Mouse (Mus musculus): ENCODE data around the gene Csrp2. TPM values are rescaled to one million over a fixed set of nuclear protein-coding genes. Genes with fewer than 3 reads are reported as not detected.

The Csrp2 gene
- polyA plus RNA-seq, 1 experiment from 2014 or later: 92.4 TPM

DNA sequence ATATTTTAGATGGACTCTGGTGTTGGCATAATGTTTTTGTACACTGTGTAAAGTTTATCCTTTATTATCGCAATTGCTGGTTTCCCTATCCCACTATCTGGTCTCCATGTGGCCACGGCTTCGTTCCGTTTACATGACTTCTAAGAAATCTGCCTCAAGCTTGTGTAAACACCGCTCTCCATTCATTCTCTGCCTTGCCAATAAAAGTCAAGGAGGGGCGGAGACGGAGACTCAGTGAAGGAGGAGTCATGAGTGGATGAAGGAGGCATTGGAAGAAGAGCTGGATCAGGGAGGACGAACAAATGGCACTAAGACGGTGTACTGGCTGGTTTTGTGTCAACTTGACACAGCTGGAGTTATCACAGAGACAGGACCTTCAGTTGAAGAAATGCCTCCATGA lies 52.4 kb downstream of the Csrp2 start:
- Histone ChIP-seq H3K27ac (replicated peaks; ENCODE audit: low read depth, low read length) (no peak overlapping the region), H3K4me1 (ENCODE audit: control insufficient read depth, insufficient read depth, low read length) (no peaks in the 10 kb centered on the region), H3K36me3 (ENCODE audit: control insufficient read depth, insufficient read depth, low read length) (peaks cover 44% of the 10 kb centered on the region), H3K4me3 (replicated peaks; ENCODE audit: low read depth, low read length) (no peak overlapping the region), H3K9ac (replicated peaks; ENCODE audit: low read length) (no peak overlapping the region), H3K9me3 (ENCODE audit: control insufficient read depth, low read length) (no peaks in the 10 kb centered on the region), H3K4me2 (ENCODE audit: low read length) (no peak overlapping the region), H3K27me3 (ENCODE audit: control insufficient read depth, insufficient read depth, low read length) (no peaks in the 10 kb centered on the region)
- WGBS: 89% methylated on average over 9 of the region's 9 CpGs
- no peak for ATAC-seq (ENCODE audit: low FRiP score, low TSS enrichment)
- DNase-seq: no peak

DNA sequence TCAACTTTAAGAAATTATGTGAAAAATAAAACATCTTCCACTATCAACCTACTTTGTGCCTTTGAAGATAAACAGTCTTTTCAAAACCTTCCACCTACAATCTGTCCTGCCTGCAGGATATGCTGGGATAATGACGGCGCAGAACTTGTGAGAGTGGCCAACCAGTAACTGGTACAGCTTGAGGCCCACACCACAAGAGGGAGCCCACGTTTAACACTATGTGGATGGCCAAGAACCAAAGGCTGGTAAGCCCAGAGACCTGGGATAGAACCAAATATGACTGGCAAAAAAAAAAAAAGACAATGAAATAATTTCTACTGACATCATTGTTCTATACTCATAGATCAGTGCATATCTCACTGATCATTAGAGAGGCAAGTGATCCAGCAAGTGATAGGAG lies 54.9 kb downstream of the Csrp2 start:
- 56% methylated on average over 3 of the region's 3 CpGs for WGBS
- ATAC-seq (ENCODE audit: low FRiP score, low TSS enrichment) (no peak; the same call in 1 of the 2 replicates), DNase-seq (peak; percentile 82)

DNA sequence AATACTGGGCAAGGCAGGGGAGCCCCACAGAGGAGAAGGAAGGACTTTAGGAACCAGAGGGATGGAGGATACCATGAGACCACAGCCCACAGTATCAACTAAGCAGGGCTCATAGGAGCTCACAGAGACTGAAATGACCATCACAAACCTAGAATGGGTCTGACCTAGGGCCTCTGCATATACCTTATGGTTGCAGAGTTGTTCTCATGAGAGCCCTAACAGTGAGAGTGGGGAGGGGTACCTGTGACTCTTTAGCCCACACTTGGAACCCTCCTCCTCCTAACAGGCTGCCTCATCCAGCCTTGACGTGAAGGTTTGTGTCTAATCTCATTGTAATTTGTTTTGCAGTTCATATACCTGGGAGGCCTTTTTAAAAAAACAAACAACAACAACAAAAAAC lies 55.3 kb downstream of the Csrp2 start:
- H3K9ac ChIP-seq (replicated peaks; ENCODE audit: low read length): no peak overlapping the region
- no peak for ATAC-seq (ENCODE audit: low FRiP score, low TSS enrichment)
- no peaks in the 10 kb centered on the region for H3K27me3 ChIP-seq (ENCODE audit: control insufficient read depth, insufficient read depth, low read length)
- WGBS: 69% methylated on average over 1 of the region's 1 CpGs
- H3K27ac ChIP-seq (replicated peaks; ENCODE audit: low read depth, low read length): no peak overlapping the region
- DNase-seq: no peak
- H3K4me3 ChIP-seq (replicated peaks; ENCODE audit: low read depth, low read length): no peak overlapping the region
- H3K36me3 ChIP-seq (ENCODE audit: control insufficient read depth, insufficient read depth, low read length): peaks cover 38% of the 10 kb centered on the region
- H3K9me3 ChIP-seq (ENCODE audit: control insufficient read depth, low read length): no peaks in the 10 kb centered on the region
- H3K4me1 ChIP-seq (ENCODE audit: control insufficient read depth, insufficient read depth, low read length): no peaks in the 10 kb centered on the region
- H3K4me2 ChIP-seq (ENCODE audit: low read length): no peak overlapping the region

More for the DNA sequence above, 54.9 kb downstream of the Csrp2 start:
- Histone ChIP-seq H3K4me3 (replicated peaks; ENCODE audit: low read depth, low read length) (no peak overlapping the region), H3K9me3 (ENCODE audit: control insufficient read depth, low read length) (no peaks in the 10 kb centered on the region), H3K36me3 (ENCODE audit: control insufficient read depth, insufficient read depth, low read length) (peaks cover 39% of the 10 kb centered on the region), H3K27me3 (ENCODE audit: control insufficient read depth, insufficient read depth, low read length) (no peaks in the 10 kb centered on the region), H3K27ac (replicated peaks; ENCODE audit: low read depth, low read length) (no peak overlapping the region), H3K4me2 (ENCODE audit: low read length) (no peak overlapping the region), H3K4me1 (ENCODE audit: control insufficient read depth, insufficient read depth, low read length) (no peaks in the 10 kb centered on the region), H3K9ac (replicated peaks; ENCODE audit: low read length) (no peak overlapping the region)

DNA sequence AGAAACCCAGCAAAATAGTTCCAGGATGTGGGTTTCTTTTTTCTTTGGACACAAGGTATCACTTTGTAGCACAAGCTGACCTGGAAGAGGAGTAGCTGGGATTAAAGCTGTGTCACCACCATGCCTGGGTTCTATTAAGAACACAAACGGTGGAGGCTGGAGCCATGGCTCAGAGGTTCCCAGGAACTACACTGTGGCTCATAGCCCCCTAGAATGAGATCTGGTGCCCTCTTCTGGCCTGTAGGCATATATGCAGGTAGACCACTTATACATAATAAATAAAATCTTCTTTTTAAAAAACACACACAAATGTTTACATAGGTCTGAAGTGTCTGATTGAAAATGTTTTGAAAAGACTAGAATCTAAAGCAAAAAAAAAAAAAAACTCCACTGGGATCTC lies 56.5 kb downstream of the Csrp2 start:
- 0% methylated on average over 1 of the region's 1 CpGs for WGBS
- peak; percentile 84 for DNase-seq

DNA sequence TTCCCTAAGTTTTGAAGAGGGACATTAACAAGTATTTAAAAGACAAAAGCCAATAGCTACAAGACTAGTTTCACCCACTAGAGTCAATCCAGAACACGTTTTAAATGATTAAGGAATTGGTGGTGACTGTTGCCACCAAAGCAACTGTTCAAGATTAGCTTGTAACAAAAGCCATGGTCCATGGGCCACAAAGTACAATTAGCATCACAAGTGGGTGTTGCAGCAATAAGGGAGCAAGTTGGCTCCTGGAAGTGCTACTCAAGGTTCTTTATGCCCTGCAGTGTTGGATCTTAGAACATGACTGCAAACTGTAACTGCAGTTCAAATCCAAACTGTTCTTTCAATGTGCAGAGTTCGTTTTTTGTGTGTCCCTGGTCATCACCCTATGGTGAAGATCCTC lies 57.8 kb downstream of the Csrp2 start:
- Histone ChIP-seq H3K9ac (replicated peaks; ENCODE audit: low read length) (no peak overlapping the region), H3K36me3 (ENCODE audit: control insufficient read depth, insufficient read depth, low read length) (peaks cover 32% of the 10 kb centered on the region), H3K27ac (replicated peaks; ENCODE audit: low read depth, low read length) (no peak overlapping the region), H3K4me2 (ENCODE audit: low read length) (no peak overlapping the region), H3K4me1 (ENCODE audit: control insufficient read depth, insufficient read depth, low read length) (no peaks in the 10 kb centered on the region), H3K4me3 (replicated peaks; ENCODE audit: low read depth, low read length) (no peak overlapping the region), H3K27me3 (ENCODE audit: control insufficient read depth, insufficient read depth, low read length) (no peaks in the 10 kb centered on the region), H3K9me3 (ENCODE audit: control insufficient read depth, low read length) (no peaks in the 10 kb centered on the region)
- DNase-seq (no peak), ATAC-seq (ENCODE audit: low FRiP score, low TSS enrichment) (no peak)
- WGBS: 49% methylated on average over 2 of the region's 2 CpGs

More for the DNA sequence above, 56.5 kb downstream of the Csrp2 start:
- no peak overlapping the region for H3K4me2 ChIP-seq (ENCODE audit: low read length)
- no peak overlapping the region for H3K4me3 ChIP-seq (replicated peaks; ENCODE audit: low read depth, low read length)
- H3K9me3 ChIP-seq (ENCODE audit: control insufficient read depth, low read length): no peaks in the 10 kb centered on the region
- no peaks in the 10 kb centered on the region for H3K27me3 ChIP-seq (ENCODE audit: control insufficient read depth, insufficient read depth, low read length)
- ATAC-seq (ENCODE audit: low FRiP score, low TSS enrichment): peak; percentile 60; the same call in 1 of the 2 replicates
- H3K27ac ChIP-seq (replicated peaks; ENCODE audit: low read depth, low read length): no peak overlapping the region
- H3K4me1 ChIP-seq (ENCODE audit: control insufficient read depth, insufficient read depth, low read length): no peaks in the 10 kb centered on the region
- H3K36me3 ChIP-seq (ENCODE audit: control insufficient read depth, insufficient read depth, low read length): peaks cover 41% of the 10 kb centered on the region
- no peak overlapping the region for H3K9ac ChIP-seq (replicated peaks; ENCODE audit: low read length)

DNA sequence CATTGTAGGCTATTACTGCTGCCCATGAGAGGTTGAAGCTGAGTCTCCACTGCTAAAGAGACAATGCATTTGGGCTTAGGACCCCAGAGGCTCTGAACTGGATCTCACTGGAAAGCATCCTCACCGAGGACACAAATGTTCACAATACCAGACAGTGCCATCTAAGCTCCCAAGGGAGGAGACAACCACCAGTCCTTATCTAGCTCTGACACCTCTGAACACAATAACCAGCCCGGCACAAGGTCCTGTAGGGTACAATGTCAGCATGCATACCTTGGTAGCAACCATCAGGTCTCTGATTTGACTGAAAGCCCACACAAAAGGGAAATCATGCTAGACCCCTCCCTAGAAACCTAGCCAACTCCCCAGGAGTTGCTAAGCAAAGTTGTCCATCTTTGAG lies 59.8 kb downstream of the Csrp2 start:
- Histone ChIP-seq H3K9ac (replicated peaks; ENCODE audit: low read length) (no peak overlapping the region), H3K4me3 (replicated peaks; ENCODE audit: low read depth, low read length) (no peak overlapping the region), H3K9me3 (ENCODE audit: control insufficient read depth, low read length) (no peaks in the 10 kb centered on the region), H3K27me3 (ENCODE audit: control insufficient read depth, insufficient read depth, low read length) (no peaks in the 10 kb centered on the region), H3K36me3 (ENCODE audit: control insufficient read depth, insufficient read depth, low read length) (peaks cover 23% of the 10 kb centered on the region), H3K27ac (replicated peaks; ENCODE audit: low read depth, low read length) (no peak overlapping the region), H3K4me2 (ENCODE audit: low read length) (no peak overlapping the region), H3K4me1 (ENCODE audit: control insufficient read depth, insufficient read depth, low read length) (no peaks in the 10 kb centered on the region)
- ATAC-seq (ENCODE audit: low FRiP score, low TSS enrichment) (no peak), DNase-seq (no peak)
- 96% methylated on average over 2 of the region's 2 CpGs for WGBS

DNA sequence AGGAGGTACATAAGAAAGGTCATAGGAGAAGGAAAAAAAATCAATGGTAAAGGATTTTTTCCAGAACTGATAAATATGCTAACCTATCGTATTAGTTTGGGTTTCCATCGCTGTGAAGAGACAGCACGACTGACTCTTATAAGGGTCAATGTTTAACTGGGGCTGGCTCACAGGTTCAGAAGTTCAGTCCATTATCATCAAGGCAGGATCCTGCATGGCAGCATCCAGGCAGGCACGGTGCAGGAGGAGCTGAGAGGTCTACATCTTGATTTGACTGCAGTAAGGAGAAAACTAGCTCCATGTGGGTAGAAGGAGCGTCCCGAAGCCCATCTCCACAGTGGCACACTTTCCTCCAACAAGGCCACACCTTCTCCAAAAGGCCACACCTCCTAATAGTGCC lies 60.9 kb downstream of the Csrp2 start:
- H3K4me2 ChIP-seq (ENCODE audit: low read length): no peak overlapping the region
- peaks cover 23% of the 10 kb centered on the region for H3K36me3 ChIP-seq (ENCODE audit: control insufficient read depth, insufficient read depth, low read length)
- H3K9me3 ChIP-seq (ENCODE audit: control insufficient read depth, low read length): no peaks in the 10 kb centered on the region
- DNase-seq: no peak
- H3K9ac ChIP-seq (replicated peaks; ENCODE audit: low read length): no peak overlapping the region
- no peaks in the 10 kb centered on the region for H3K4me1 ChIP-seq (ENCODE audit: control insufficient read depth, insufficient read depth, low read length)
- WGBS: 96% methylated on average over 6 of the region's 6 CpGs
- no peak overlapping the region for H3K27ac ChIP-seq (replicated peaks; ENCODE audit: low read depth, low read length)
- no peaks in the 10 kb centered on the region for H3K27me3 ChIP-seq (ENCODE audit: control insufficient read depth, insufficient read depth, low read length)
- no peak overlapping the region for H3K4me3 ChIP-seq (replicated peaks; ENCODE audit: low read depth, low read length)
- ATAC-seq (ENCODE audit: low FRiP score, low TSS enrichment): no peak

DNA sequence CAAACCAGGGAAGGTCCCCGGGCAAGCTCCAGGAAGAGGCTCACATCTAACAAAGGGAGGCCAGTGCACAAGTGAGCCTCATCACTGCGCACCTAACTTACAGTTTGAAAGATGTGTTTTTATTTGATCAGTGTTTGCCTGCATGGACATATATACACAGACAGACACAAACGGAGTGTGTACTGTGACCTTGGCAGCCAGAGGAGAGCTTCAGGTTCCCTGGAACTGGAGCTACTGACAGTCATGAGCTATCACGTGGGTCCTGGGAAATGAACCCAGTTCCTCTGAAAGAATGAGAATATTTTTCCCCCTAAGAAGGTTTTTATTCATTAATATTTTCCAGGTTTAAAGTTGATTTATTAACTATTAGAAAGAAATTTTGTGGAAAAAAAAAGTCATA lies 63.2 kb downstream of the Csrp2 start:
- Histone ChIP-seq H3K36me3 (ENCODE audit: control insufficient read depth, insufficient read depth, low read length) (peaks cover 20% of the 10 kb centered on the region), H3K27ac (replicated peaks; ENCODE audit: low read depth, low read length) (no peak overlapping the region), H3K4me2 (ENCODE audit: low read length) (no peak overlapping the region), H3K9me3 (ENCODE audit: control insufficient read depth, low read length) (no peaks in the 10 kb centered on the region), H3K4me3 (replicated peaks; ENCODE audit: low read depth, low read length) (no peak overlapping the region), H3K9ac (replicated peaks; ENCODE audit: low read length) (no peak overlapping the region), H3K4me1 (ENCODE audit: control insufficient read depth, insufficient read depth, low read length) (no peaks in the 10 kb centered on the region), H3K27me3 (ENCODE audit: control insufficient read depth, insufficient read depth, low read length) (no peaks in the 10 kb centered on the region)
- WGBS: 88% methylated on average over 4 of the region's 4 CpGs
- DNase-seq: no peak
- no peak for ATAC-seq (ENCODE audit: low FRiP score, low TSS enrichment)

DNA sequence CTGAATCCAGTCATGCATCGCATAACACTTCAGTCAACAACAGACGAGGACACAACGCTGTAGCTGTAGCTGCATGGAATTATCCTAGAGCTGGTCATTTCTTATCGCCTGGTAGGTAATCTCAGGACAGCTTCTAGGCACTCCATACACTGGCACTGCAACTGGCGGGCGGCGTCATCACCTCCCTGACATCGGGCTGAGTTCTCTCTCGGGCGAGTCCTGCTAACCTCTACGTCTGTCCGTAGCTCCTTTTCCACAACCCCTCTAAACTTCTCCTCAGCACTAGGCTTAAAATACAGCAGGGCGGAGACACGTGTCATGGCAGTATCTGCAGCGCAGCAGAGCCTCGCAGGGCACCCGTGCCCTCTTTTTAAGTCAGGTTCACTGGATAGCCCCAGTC lies 67.1 kb downstream of the Csrp2 start:
- WGBS: 94% methylated on average over 17 of the region's 17 CpGs
- ATAC-seq (ENCODE audit: low FRiP score, low TSS enrichment) (no peak), DNase-seq (no peak)
- H3K27me3 ChIP-seq (ENCODE audit: control insufficient read depth, insufficient read depth, low read length): no peaks in the 10 kb centered on the region
- no peaks in the 10 kb centered on the region for H3K9me3 ChIP-seq (ENCODE audit: control insufficient read depth, low read length)
- H3K36me3 ChIP-seq (ENCODE audit: control insufficient read depth, insufficient read depth, low read length): no peaks in the 10 kb centered on the region
- H3K4me2 ChIP-seq (ENCODE audit: low read length): no peak overlapping the region
- no peak overlapping the region for H3K27ac ChIP-seq (replicated peaks; ENCODE audit: low read depth, low read length)
- H3K4me1 ChIP-seq (ENCODE audit: control insufficient read depth, insufficient read depth, low read length): peaks cover 3% of the 10 kb centered on the region
- H3K9ac ChIP-seq (replicated peaks; ENCODE audit: low read length): no peak overlapping the region
- no peak overlapping the region for H3K4me3 ChIP-seq (replicated peaks; ENCODE audit: low read depth, low read length)
